Mouse (Mus musculus) heart, embryonic 15.5 days (tissue): ENCODE data around the gene Zbp1. TPM values are rescaled to one million over a fixed set of nuclear protein-coding genes. Genes with fewer than 3 reads are reported as not detected.

Experiments used
- ATAC-seq: fragments of 200-750 bp; cut with Nextera tagmentation; replicated peaks from 2 replicates; pipeline ENCODE4 v1.8.0; 2017; ENCODE audit warnings: low read depth, moderate TSS enrichment; ENCODE audit not compliant: insufficient number of reproducible peaks, insufficient read depth, low FRiP score
- H3K27ac ChIP-seq: fragments of 300-500 bp; sonication (generic); 2 replicates; pipeline ENCODE4 v1.5.1; 2015; ENCODE audit warnings: mild to moderate bottlenecking, inconsistent platforms
- H3K27me3 ChIP-seq: fragments of 300-500 bp; sonication (generic); 2 replicates; pipeline ENCODE4 v1.6.1; 2015; ENCODE audit warnings: inconsistent platforms
- H3K36me3 ChIP-seq: fragments of 300-500 bp; sonication (generic); 2 replicates; pipeline ENCODE4 v1.6.1; 2015; ENCODE audit warnings: mild to moderate bottlenecking, inconsistent platforms
- H3K4me1 ChIP-seq: fragments of 300-500 bp; sonication (generic); replicated peaks from 2 replicates; pipeline ENCODE4 v1.6.1; 2015; ENCODE audit warnings: inconsistent platforms
- H3K4me2 ChIP-seq: fragments of 300-500 bp; sonication (generic); 2 replicates; pipeline ENCODE4 v1.6.1; 2015; ENCODE audit warnings: inconsistent platforms, mild to moderate bottlenecking, moderate library complexity
- H3K4me3 ChIP-seq: fragments of 300-500 bp; sonication (generic); 2 replicates; pipeline ENCODE4 v1.5.1; 2015; ENCODE audit warnings: mild to moderate bottlenecking, inconsistent platforms
- H3K9ac ChIP-seq: fragments of 300-500 bp; sonication (generic); 2 replicates; pipeline ENCODE4 v1.6.1; 2015; ENCODE audit warnings: mild to moderate bottlenecking, inconsistent platforms
- H3K9me3 ChIP-seq: fragments of 300-500 bp; sonication (generic); replicated peaks from 2 replicates; pipeline ENCODE4 v1.6.1; 2016; ENCODE audit warnings: inconsistent platforms
- WGBS: fragments of 180-500 bp; shearing (Covaris S2); methylation state at CpG from one replicate; pipeline ENCODE4 v1.1.7; 2015; ENCODE audit warnings: mixed read lengths; 5-methylcytosine and 5-hydroxymethylcytosine counted together
- polyA plus RNA-seq: library from polyadenylated mRNA; unstranded; fragments of >200 nt; fragmentation: Nextera tagmentation; extraction: Ambion mirVana; gene quantifications from 2 replicates; pipeline ENCODE4 v1.2.1, GENCODE M21; 2015

Gene Zbp1
- polyA plus RNA-seq, 1 experiment from 2014 or later: 0.68 TPM

DNA sequence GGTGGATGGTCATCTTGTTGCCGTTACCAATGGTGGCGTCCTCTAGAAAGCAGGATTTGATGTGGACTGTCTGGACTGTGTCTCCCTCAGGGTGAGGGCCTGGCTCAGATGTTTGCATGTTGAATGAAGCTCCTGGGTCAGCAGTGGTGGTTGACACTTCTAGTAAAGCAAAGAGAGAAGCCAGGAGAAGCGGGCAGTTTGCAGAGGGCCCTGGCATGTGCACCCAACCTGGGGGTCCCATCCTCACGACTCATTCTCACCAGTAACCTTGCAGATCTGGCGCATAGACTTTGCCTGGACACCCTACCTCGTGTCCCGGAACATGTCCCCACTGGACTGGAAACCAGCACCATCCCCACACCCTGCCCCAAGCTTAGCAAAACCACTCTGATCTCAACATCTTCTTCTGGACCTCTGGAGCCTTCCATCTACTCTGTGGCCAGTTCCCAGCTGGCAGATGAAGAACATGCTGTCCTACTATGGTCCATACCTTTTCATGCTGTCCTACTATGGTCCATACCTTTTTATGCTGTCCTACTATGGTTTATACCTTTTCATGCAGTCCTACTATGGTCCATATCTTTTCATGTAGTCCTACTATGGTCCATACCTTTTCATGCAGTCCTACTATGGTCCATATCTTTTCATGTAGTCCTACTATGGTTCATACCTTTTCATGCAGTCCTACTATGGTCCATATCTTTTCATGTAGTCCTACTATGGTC lies 9.5 kb downstream of the Zbp1 start:
- Histone ChIP-seq H3K4me2 (no peak overlapping the region), H3K9ac (no peak overlapping the region), H3K27ac (no peak overlapping the region), H3K4me3 (no peak overlapping the region), H3K9me3 (no peaks in the 10 kb centered on the region), H3K27me3 (no peaks in the 10 kb centered on the region), H3K36me3 (no peaks in the 10 kb centered on the region), H3K4me1 (no peaks in the 10 kb centered on the region)
- 88% methylated on average over 7 of the region's 7 CpGs for WGBS
- ATAC-seq: no peak

DNA sequence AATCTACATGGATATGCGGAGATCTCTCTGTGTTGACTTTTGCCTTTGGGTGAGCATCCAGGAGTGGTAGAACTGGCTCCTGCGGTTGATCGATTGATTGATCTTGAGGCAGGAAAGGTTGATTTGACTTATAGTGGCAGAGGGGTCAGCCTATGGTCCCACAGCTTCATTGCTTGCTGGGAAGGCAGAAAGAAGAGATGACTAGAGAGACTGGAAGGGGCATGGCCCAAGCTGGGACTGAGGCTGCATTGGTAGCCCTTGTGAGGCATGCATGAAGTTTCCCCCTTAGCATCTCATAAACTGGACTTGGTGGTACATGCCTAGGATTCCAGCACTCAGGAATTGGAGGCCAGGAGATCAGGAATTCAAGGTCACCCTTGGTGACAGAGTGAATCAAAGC lies 11.7 kb downstream of the Zbp1 start:
- no peak for ATAC-seq
- H3K4me1 ChIP-seq: no peaks in the 10 kb centered on the region
- no peaks in the 10 kb centered on the region for H3K27me3 ChIP-seq
- no peaks in the 10 kb centered on the region for H3K9me3 ChIP-seq
- no peaks in the 10 kb centered on the region for H3K36me3 ChIP-seq
- no peak overlapping the region for H3K27ac ChIP-seq
- H3K9ac ChIP-seq: no peak overlapping the region
- 94% methylated on average over 3 of the region's 3 CpGs for whole genome bisulfite sequencing
- no peak overlapping the region for H3K4me2 ChIP-seq
- H3K4me3 ChIP-seq: no peak overlapping the region

GRCm38 (mm10) chr2:173205563-173206099 lies 13.1 kb downstream of the Zbp1 start:
- Histone ChIP-seq H3K27me3 (no peaks in the 10 kb centered on the region), H3K36me3 (no peaks in the 10 kb centered on the region), H3K4me2 (no peak overlapping the region), H3K4me1 (no peaks in the 10 kb centered on the region), H3K27ac (no peak overlapping the region), H3K4me3 (no peak overlapping the region), H3K9me3 (no peaks in the 10 kb centered on the region), H3K9ac (no peak overlapping the region)
- ATAC-seq: no peak
- WGBS: 87% methylated on average over 14 of the region's 14 CpGs

DNA sequence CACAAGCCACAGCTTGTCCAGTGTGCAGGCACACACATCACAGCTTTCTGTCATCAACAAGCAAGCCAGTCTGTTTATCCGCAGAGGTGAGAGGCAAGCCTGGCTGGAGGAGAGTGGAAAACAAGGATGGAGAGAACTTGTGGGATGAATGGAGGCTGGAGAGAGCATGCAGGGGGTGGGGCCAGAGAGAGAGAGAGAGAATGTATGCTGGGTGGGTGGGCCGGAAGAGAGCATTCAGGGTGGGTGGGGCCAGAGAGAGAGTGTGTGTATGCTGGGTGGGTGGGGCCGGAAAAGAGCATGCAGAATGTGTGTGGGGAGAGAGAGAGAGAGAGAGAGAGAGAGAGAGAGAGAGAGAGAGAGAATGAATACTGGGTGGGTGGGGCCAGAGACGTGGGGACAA lies 14.1 kb downstream of the Zbp1 start:
- no peak for ATAC-seq
- WGBS: 55% methylated on average over 4 of the region's 4 CpGs

DNA sequence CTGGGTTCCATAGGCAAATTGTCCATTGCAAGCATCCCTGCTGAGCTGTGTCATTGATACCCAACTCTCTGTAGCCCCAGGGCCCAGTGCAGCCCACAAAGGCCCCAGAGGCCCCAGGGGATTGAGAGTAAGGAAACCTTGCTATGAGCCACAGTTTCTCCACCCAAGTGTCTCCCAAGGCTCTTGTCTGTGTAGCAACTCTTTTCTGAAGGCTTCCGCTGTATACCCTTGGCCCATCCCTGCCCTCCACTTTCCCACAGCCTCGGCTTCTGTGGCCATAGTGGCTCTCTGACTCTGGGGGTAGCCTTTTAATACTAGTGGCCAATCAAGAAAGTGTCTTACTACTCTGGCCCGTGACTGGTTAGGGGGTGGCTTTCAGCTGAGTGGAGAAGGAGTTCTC lies 15.0 kb downstream of the Zbp1 start:
- H3K4me1 ChIP-seq: no peaks in the 10 kb centered on the region
- H3K4me3 ChIP-seq: no peak overlapping the region
- H3K9me3 ChIP-seq: no peaks in the 10 kb centered on the region
- H3K9ac ChIP-seq: no peak overlapping the region
- H3K4me2 ChIP-seq: no peak overlapping the region
- H3K27me3 ChIP-seq: no peaks in the 10 kb centered on the region
- no peak for ATAC-seq
- no peak overlapping the region for H3K27ac ChIP-seq
- H3K36me3 ChIP-seq: no peaks in the 10 kb centered on the region
- 72% methylated on average over 3 of the region's 3 CpGs for WGBS

More for the DNA sequence above, 14.1 kb downstream of the Zbp1 start:
- no peaks in the 10 kb centered on the region for H3K9me3 ChIP-seq
- no peaks in the 10 kb centered on the region for H3K4me1 ChIP-seq
- H3K27me3 ChIP-seq: no peaks in the 10 kb centered on the region
- no peak overlapping the region for H3K9ac ChIP-seq
- H3K4me2 ChIP-seq: no peak overlapping the region
- no peak overlapping the region for H3K27ac ChIP-seq
- H3K36me3 ChIP-seq: no peaks in the 10 kb centered on the region
- H3K4me3 ChIP-seq: no peak overlapping the region

DNA sequence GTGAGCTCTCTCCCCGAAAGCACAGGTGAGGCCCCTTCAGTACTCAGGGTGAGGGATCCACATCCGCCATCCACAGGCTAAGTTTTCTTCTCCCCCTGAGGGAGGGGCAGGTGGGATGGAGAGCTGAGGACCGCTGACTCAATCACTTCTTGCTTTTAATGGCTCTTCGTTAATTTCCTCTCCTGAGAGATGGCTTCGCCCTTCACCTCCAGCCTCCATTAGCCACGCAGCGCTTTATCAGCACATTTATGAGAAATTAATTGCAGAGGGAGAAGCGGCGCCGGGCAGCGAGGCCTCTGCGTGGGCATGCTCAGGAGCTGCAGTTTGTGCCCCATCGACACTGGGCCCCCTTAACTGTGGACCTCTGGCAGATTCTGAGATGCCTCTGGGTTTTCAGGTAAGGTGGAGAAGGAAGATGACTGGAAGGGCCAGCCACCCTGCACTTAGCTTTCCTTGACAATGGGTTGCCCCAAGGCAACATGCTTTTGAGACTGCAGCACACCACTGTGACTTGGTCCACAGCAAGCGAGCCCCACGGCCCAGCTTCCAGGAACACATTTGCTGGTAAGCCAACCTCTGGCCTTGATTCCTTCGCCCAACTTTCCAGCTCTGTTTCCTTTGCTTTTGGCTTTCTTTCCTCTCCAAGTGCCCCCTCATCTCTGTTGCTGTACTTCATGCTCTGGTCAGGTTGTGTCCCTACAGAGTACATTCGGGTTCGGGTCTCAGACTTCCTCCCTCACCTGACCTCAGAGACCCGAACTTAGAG lies 15.6 kb downstream of the Zbp1 start:
- no peaks in the 10 kb centered on the region for H3K36me3 ChIP-seq
- H3K4me3 ChIP-seq: no peak overlapping the region
- no peak for ATAC-seq
- H3K4me2 ChIP-seq: no peak overlapping the region
- no peak overlapping the region for H3K27ac ChIP-seq
- no peak overlapping the region for H3K9ac ChIP-seq
- H3K4me1 ChIP-seq: no peaks in the 10 kb centered on the region
- H3K9me3 ChIP-seq: no peaks in the 10 kb centered on the region
- 87% methylated on average over 19 of the region's 19 CpGs for WGBS
- H3K27me3 ChIP-seq: no peaks in the 10 kb centered on the region

DNA sequence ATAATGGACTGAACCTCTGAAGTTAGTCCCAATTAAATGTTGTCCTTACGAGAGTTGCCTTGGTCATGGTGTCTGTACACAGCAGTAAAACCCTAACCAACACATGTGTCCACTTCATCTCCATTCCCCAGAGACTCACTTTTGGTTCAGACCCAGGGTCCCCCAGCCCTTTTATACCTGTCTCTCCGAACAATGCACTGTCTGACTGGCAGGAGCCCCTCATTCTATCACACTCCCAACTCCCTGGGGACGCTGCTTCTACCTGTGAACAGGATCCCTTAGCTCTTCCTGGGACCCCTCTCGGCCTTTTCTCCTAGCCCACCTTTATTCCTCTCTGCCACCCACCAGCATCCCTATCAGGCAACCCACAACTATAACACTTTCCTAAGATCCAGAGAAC lies 23.9 kb downstream of the Zbp1 start:
- 72% methylated on average over 4 of the region's 4 CpGs for WGBS
- no peak overlapping the region for H3K27ac ChIP-seq
- H3K4me3 ChIP-seq: no peak overlapping the region
- no peak overlapping the region for H3K9ac ChIP-seq
- H3K4me1 ChIP-seq: no peaks in the 10 kb centered on the region
- no peak overlapping the region for H3K4me2 ChIP-seq
- no peaks in the 10 kb centered on the region for H3K9me3 ChIP-seq
- no peaks in the 10 kb centered on the region for H3K36me3 ChIP-seq
- no peaks in the 10 kb centered on the region for H3K27me3 ChIP-seq
- no peak for ATAC-seq

DNA sequence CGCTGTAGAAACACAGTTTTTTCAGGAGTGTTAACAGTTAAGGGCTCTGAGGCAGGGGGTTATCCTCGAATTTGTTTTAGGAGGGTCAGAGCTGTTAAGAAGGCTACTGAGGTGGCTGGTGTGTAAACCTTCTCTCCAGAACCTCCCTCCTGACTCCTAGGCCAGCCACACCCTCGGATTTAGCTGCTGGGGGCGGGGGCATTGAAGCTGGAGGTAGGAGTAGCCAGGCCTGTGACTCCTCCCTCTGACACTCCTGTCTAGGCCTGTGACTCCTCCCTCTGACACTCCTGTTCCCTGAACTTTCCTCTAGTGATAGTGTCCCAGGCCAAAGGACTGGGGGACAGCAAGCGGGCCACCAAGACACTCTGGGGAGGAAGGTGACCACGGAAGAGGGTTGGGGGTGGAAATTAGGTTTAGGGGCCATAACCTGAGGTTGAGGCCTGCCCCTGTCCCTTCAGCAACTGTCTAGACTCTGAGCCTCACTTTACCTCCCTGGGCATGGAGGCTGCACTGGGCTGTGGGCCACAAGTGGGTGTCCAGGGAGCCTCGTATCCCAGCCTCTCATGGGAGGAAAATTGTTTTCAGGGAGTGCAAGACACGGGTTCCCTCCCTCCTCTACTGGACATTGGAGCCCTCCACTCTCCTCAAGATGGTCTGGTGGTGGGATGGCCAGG lies 31.4 kb downstream of the Zbp1 start:
- Histone ChIP-seq H3K27me3 (peaks cover 17% of the 10 kb centered on the region), H3K4me1 (peaks cover 3% of the 10 kb centered on the region; the same call in 1 of the 2 replicates), H3K9ac (no peak overlapping the region), H3K4me3 (no peak overlapping the region), H3K36me3 (no peaks in the 10 kb centered on the region), H3K9me3 (no peaks in the 10 kb centered on the region), H3K4me2 (no peak overlapping the region), H3K27ac (no peak overlapping the region)
- WGBS: 34% methylated on average over 8 of the region's 8 CpGs
- ATAC-seq: no peak

GRCm38 (mm10) chr2:173186047-173186943 lies 32.4 kb downstream of the Zbp1 start:
- Histone ChIP-seq H3K9ac (no peak overlapping the region), H3K36me3 (no peaks in the 10 kb centered on the region), H3K4me1 (peaks cover 3% of the 10 kb centered on the region; the same call in 1 of the 2 replicates), H3K27me3 (peaks cover 17% of the 10 kb centered on the region), H3K4me2 (no peak overlapping the region), H3K4me3 (no peak overlapping the region), H3K27ac (no peak overlapping the region), H3K9me3 (no peaks in the 10 kb centered on the region)
- 24% methylated on average over 26 of the region's 26 CpGs for WGBS
- 0 out of 2 replicates have a peak, but pooled peaks have one; percentile 32 for ATAC-seq

DNA sequence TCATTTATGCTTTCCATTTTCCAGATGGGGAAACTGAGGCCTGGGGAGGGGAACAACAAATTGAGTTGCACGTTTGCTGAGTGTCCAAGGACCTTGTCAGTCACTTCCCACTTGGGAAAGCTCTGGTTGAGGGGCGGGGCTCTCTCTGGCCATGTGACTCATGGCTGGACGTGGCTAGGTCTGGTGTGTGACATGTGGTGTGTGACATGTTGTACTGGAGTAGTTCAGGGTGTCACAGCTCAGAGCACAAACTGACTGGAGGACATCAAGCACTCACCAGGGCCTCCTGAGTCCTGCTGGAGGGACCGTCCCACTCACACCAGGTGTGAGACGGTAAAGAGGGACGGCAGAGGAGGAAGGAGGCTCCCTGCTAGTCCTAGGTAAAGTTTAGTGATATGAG lies 33.4 kb downstream of the Zbp1 start:
- no peak for ATAC-seq
- peaks cover 21% of the 10 kb centered on the region for H3K27me3 ChIP-seq
- WGBS: 54% methylated on average over 6 of the region's 6 CpGs

More for the DNA sequence above, 33.4 kb downstream of the Zbp1 start:
- H3K4me3 ChIP-seq: no peak overlapping the region
- peaks cover 3% of the 10 kb centered on the region; the same call in 1 of the 2 replicates for H3K4me1 ChIP-seq
- H3K36me3 ChIP-seq: no peaks in the 10 kb centered on the region
- no peak overlapping the region for H3K27ac ChIP-seq
- no peak overlapping the region for H3K4me2 ChIP-seq
- no peaks in the 10 kb centered on the region for H3K9me3 ChIP-seq
- H3K9ac ChIP-seq: no peak overlapping the region
